Mouse (Mus musculus): ENCODE data around the gene Klrb1f. TPM values are rescaled to one million over a fixed set of nuclear protein-coding genes. Genes with fewer than 3 reads are reported as not detected.

Klrb1f gene
- total and polyA plus RNA-seq, 2 experiments from 2014 or later: 0.23 TPM; not detected in 1

DNA sequence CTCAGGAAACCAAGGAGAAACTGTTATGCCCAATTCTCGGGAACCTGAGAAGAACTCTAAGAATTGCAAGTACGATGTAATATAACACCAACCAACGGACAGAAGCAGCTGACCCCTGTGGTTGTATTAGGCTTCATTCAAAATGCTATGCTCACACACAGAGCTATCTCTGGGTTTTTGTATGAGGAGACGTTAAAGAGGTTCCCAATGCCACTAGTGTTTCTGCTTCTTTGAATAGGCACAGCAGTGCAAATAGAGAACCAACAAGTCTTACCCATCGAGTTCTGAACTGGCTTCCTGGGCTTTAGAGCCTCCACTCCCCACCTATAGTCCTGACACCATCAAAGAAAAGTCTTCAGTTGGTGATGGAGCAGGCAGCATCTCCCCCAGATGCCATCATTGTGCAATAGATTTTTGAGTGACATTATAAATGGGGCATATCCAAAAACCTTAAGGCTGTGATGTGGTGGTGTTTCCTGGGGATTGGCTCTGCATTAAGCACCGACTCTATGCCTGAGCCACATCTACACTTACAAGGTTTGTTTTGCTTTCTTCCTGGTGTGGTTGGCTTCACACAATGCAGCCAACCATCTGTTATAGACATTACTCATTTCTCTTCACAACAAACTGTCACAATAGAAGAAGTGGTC, 15.4 kb upstream of the Klrb1f start:
- H3K36me3 ChIP-seq (replicated peaks; ENCODE audit: control insufficient read depth, insufficient read depth, low read length): no peaks in the 10 kb centered on the region
- no peak for ATAC-seq (ENCODE audit: insufficient read depth, low read depth)
- DNase-seq (ENCODE audit: low spot score): no peak
- WGBS: 59% methylated on average over 6 of the region's 6 CpGs
- H3K27me3 ChIP-seq (ENCODE audit: control insufficient read depth, insufficient read depth, low read length): no peaks in the 10 kb centered on the region
- H3K9ac ChIP-seq (replicated peaks; ENCODE audit: low read depth, low read length): no peak overlapping the region
- H3K4me3 ChIP-seq (ENCODE audit: low read depth, low read length): no peak overlapping the region
- TF ChIP-seq CTCF (IDR thresholded peaks at IDR 0.05; ENCODE audit: low read depth): no peak
- no peak for TF ChIP-seq EP300 (IDR thresholded peaks at IDR 0.05; ENCODE audit: low read depth)
- no peaks in the 10 kb centered on the region for H3K9me3 ChIP-seq (replicated peaks; ENCODE audit: control insufficient read depth, low read length)
- no peaks in the 10 kb centered on the region for H3K4me1 ChIP-seq (ENCODE audit: control insufficient read depth, insufficient read depth)
- no peak overlapping the region for H3K4me2 ChIP-seq (ENCODE audit: low read depth, low read length)
- no peak overlapping the region for H3K27ac ChIP-seq (ENCODE audit: low read depth)

DNA sequence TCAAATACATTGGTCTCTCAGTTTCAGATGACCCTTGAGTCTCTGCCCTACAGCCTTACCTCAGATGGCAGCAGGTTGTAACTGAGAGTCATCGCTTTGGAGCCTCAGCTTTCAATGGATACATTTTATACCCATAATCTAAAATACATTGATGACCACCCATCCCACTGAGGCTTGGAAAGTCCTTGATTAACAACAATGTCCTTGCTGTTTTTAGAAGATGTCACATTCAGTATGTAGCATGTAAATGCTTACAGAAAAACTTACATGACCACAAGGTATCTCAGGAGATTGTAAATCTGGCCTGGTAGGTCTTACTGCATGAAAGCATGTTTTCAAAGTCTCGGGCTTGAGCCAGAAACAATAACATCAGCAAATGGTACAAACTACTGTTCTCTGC, 14.7 kb upstream of the Klrb1f start:
- Histone ChIP-seq H3K4me2 (ENCODE audit: low read depth, low read length) (no peak overlapping the region), H3K9ac (replicated peaks; ENCODE audit: low read depth, low read length) (no peak overlapping the region), H3K4me1 (ENCODE audit: control insufficient read depth, insufficient read depth) (no peaks in the 10 kb centered on the region), H3K9me3 (replicated peaks; ENCODE audit: control insufficient read depth, low read length) (no peaks in the 10 kb centered on the region), H3K27ac (ENCODE audit: low read depth) (no peak overlapping the region), H3K4me3 (ENCODE audit: low read depth, low read length) (no peak overlapping the region), H3K27me3 (ENCODE audit: control insufficient read depth, insufficient read depth, low read length) (no peaks in the 10 kb centered on the region), H3K36me3 (replicated peaks; ENCODE audit: control insufficient read depth, insufficient read depth, low read length) (no peaks in the 10 kb centered on the region)
- DNase-seq (ENCODE audit: low spot score) (no peak), ATAC-seq (ENCODE audit: insufficient read depth, low read depth) (no peak)
- WGBS: 71% methylated on average over 2 of the region's 2 CpGs
- TF ChIP-seq CTCF (IDR thresholded peaks at IDR 0.05; ENCODE audit: low read depth) (no peak), EP300 (IDR thresholded peaks at IDR 0.05; ENCODE audit: low read depth) (no peak)

DNA sequence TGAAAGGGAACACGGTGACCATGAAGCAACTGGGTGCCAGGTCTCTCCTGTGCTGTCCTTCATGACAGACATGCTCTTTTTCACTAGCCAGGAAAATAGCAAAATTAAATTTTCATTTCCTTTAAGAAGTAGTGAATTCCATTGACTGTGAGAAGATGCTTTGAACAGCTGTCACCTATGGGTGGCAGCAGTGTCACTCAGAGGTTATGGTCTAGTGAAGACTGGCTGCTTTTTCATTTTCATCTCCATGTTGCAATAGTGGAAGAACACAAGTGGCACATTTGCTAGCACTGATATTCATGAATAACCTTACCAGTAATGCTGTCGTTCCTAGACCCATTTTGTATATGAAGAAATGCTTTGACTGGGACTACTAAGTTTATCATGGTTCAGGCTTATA, 12.3 kb upstream of the Klrb1f start:
- DNase-seq (ENCODE audit: low spot score): peak; percentile 30
- no peaks in the 10 kb centered on the region for H3K27me3 ChIP-seq (ENCODE audit: control insufficient read depth, insufficient read depth, low read length)
- H3K4me2 ChIP-seq (ENCODE audit: low read depth, low read length): no peak overlapping the region
- H3K36me3 ChIP-seq (replicated peaks; ENCODE audit: control insufficient read depth, insufficient read depth, low read length): no peaks in the 10 kb centered on the region
- H3K4me3 ChIP-seq (ENCODE audit: low read depth, low read length): no peak overlapping the region
- 65% methylated on average over 2 of the region's 2 CpGs for WGBS
- H3K9ac ChIP-seq (replicated peaks; ENCODE audit: low read depth, low read length): no peak overlapping the region
- ATAC-seq (ENCODE audit: insufficient read depth, low read depth): no peak
- TF ChIP-seq EP300 (IDR thresholded peaks at IDR 0.05; ENCODE audit: low read depth) (no peak), CTCF (IDR thresholded peaks at IDR 0.05; ENCODE audit: low read depth) (peak; percentile 52)
- no peaks in the 10 kb centered on the region for H3K9me3 ChIP-seq (replicated peaks; ENCODE audit: control insufficient read depth, low read length)
- no peak overlapping the region for H3K27ac ChIP-seq (ENCODE audit: low read depth)
- H3K4me1 ChIP-seq (ENCODE audit: control insufficient read depth, insufficient read depth): no peaks in the 10 kb centered on the region

DNA sequence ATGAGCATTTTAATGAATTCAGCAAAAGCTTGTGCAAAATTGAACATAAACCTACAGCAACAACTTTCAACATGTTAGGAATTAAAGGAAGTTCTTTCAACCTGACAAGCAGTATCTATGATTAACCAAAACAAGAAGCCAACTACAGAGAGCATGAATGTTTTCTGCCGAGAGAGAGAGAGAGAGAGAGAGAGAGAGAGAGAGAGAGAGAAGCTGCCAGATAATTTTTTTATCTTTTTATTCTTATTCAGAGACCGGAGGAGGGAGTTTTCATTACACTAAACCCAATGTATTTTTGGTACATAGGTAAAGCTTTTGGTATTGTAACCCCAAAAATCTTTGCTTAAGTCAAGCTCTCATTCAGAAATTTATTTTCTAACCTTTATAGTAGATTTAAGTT, 10.7 kb upstream of the Klrb1f start:
- DNase-seq (ENCODE audit: low spot score) (no peak), ATAC-seq (ENCODE audit: insufficient read depth, low read depth) (no peak)
- Histone ChIP-seq H3K36me3 (replicated peaks; ENCODE audit: control insufficient read depth, insufficient read depth, low read length) (no peaks in the 10 kb centered on the region), H3K4me3 (ENCODE audit: low read depth, low read length) (no peak overlapping the region), H3K9ac (replicated peaks; ENCODE audit: low read depth, low read length) (no peak overlapping the region), H3K9me3 (replicated peaks; ENCODE audit: control insufficient read depth, low read length) (no peaks in the 10 kb centered on the region), H3K4me1 (ENCODE audit: control insufficient read depth, insufficient read depth) (no peaks in the 10 kb centered on the region), H3K27me3 (ENCODE audit: control insufficient read depth, insufficient read depth, low read length) (no peaks in the 10 kb centered on the region), H3K4me2 (ENCODE audit: low read depth, low read length) (no peak overlapping the region), H3K27ac (ENCODE audit: low read depth) (no peak overlapping the region)
- WGBS: 60% methylated on average over 2 of the region's 2 CpGs
- no peak for TF ChIP-seq EP300 (IDR thresholded peaks at IDR 0.05; ENCODE audit: low read depth)
- no peak for TF ChIP-seq CTCF (IDR thresholded peaks at IDR 0.05; ENCODE audit: low read depth)

DNA sequence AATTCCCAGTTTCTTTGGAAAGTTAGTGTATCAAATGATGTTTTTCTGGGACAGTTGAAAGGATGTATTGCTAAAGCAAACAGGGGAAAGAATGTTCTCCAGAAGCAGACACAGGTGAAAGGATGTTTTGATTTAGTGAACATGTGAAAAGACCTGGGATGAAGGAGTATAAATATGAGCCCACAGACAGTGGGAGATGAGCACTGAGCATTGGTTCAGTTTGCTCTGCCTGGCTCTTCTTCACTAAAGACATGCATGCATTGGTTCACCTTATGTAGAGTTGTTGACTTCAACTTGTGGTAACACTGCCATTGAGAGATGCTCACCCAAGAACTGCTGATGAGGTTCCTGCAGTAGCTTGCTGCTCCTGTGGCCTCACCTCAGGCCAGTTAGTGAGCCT, 9.4 kb upstream of the Klrb1f start:
- Histone ChIP-seq H3K9ac (replicated peaks; ENCODE audit: low read depth, low read length) (no peak overlapping the region), H3K4me2 (ENCODE audit: low read depth, low read length) (no peak overlapping the region), H3K36me3 (replicated peaks; ENCODE audit: control insufficient read depth, insufficient read depth, low read length) (no peaks in the 10 kb centered on the region), H3K27me3 (ENCODE audit: control insufficient read depth, insufficient read depth, low read length) (no peaks in the 10 kb centered on the region), H3K9me3 (replicated peaks; ENCODE audit: control insufficient read depth, low read length) (no peaks in the 10 kb centered on the region), H3K27ac (ENCODE audit: low read depth) (no peak overlapping the region; the same call in 1 of the 2 replicates), H3K4me3 (ENCODE audit: low read depth, low read length) (no peak overlapping the region), H3K4me1 (ENCODE audit: control insufficient read depth, insufficient read depth) (no peaks in the 10 kb centered on the region)
- ATAC-seq (ENCODE audit: insufficient read depth, low read depth) (no peak), DNase-seq (ENCODE audit: low spot score) (no peak)
- TF ChIP-seq EP300 (IDR thresholded peaks at IDR 0.05; ENCODE audit: low read depth) (no peak), CTCF (IDR thresholded peaks at IDR 0.05; ENCODE audit: low read depth) (no peak)

DNA sequence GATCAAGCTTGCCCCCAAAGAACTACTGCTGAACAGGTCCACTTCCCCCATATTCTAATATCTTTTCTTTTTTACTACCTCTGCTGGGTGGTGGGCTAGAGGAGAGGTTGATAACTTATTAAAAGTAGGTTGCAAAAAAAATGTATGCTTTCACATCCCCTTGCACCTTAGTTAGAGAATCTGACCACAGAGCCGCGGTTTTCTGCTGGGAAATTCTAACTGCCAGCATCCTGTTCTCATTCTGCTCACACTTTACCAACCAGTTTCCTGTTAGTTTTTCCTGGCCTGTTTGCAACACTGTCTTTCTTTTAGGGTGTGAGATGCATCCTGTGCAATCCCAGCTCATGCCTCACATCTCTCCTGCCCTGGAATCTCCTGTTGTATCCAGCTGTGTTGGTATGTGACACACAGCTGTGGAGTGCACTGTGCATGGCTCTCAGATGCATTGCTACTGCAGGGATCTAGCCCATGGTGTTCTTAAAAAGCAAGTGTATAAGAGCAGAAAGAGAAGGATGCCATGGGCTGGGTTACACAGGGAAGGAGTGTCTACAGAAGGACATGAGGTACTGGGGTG, 8.7 kb upstream of the Klrb1f start:
- DNase-seq (ENCODE audit: low spot score): no peak
- ATAC-seq (ENCODE audit: insufficient read depth, low read depth): no peak
- TF ChIP-seq EP300 (IDR thresholded peaks at IDR 0.05; ENCODE audit: low read depth): no peak
- no peak for TF ChIP-seq CTCF (IDR thresholded peaks at IDR 0.05; ENCODE audit: low read depth)
- WGBS: 53% methylated on average over 2 of the region's 2 CpGs
- Histone ChIP-seq H3K4me3 (ENCODE audit: low read depth, low read length) (no peak overlapping the region), H3K36me3 (replicated peaks; ENCODE audit: control insufficient read depth, insufficient read depth, low read length) (no peaks in the 10 kb centered on the region), H3K9me3 (replicated peaks; ENCODE audit: control insufficient read depth, low read length) (no peaks in the 10 kb centered on the region), H3K9ac (replicated peaks; ENCODE audit: low read depth, low read length) (no peak overlapping the region), H3K27me3 (ENCODE audit: control insufficient read depth, insufficient read depth, low read length) (no peaks in the 10 kb centered on the region), H3K27ac (ENCODE audit: low read depth) (no peak overlapping the region; the same call in 1 of the 2 replicates), H3K4me1 (ENCODE audit: control insufficient read depth, insufficient read depth) (no peaks in the 10 kb centered on the region), H3K4me2 (ENCODE audit: low read depth, low read length) (no peak overlapping the region)

All from heart, postnatal 0 days (tissue).